ENCODE assay signal across 17 mouse cellular contexts in the genomic region with DNA sequence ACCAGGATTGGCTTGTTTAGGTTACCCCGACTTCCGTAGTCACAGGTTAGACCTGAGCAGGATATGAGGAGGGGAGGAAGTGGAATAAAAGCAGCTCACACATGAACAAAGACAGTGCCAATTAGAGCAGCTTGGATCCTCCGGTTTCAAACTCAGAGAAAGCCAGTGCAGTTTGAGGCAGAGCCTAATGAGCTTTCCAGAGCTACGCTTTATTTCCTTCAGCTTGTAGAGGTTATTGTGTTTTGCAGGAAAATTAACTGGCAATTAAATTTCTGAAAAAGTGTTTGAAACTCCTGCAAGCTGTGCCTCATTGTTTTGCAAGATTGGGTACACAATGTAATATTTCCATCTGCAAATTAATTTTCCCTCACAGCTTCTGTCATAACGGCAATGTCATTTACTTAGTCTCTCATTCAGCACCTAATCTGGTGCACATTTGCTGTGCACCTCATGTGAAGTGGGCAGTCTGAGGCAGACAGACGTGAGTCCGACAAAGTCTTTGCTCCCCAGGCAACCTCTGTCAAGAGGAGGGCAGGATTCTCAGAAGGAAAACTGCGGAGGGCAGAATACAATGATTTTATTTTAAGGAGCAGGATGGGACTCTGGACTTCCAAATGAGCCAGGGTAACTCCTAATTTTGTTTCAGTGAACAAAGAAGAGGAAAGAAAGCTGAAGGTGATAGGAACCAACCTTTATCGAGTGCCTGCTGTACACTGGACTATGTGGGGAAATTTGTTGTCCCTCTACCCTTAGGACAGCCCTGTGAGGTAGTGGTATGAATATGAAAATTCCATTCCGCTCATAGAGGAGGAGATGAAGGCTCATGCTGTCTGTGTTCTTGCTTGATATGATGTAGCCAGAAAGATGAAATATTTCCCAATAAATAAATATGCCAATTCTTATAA.
DNase-seq lines count a peak whose midpoint lies in the region; ATAC-seq and TF ChIP-seq lines count a peak whose summit lies in the region.
"Had no signal": no experiment of that assay in that cellular context is flagged by ENCODE, and none has a peak within 500 bp of the region (broad histone marks: within the 10 kb centered on the region; RNA-seq: fewer than 3 reads in every experiment).

No protein-coding gene starts in this region.

- 78% methylated on average over 10 of the region's 10 CpGs for WGBS in heart, embryonic 10.5 days
- WGBS in neural tube, embryonic 13.5 days, result 61% methylated on average over 10 of the region's 10 CpGs
- 49% methylated on average over 10 of the region's 10 CpGs for WGBS in hindbrain, postnatal 0 days

- no peak overlapping the region for H3K9ac ChIP-seq in neural tube, embryonic 13.5 days
- H3K9ac ChIP-seq in hindbrain, postnatal 0 days (replicated peaks; ENCODE audit: low read length), result no peak overlapping the region
- H3K9ac ChIP-seq: embryonic facial prominence, embryonic 13.5 days; limb, embryonic 13.5 days had no signal

- H3K27me3 ChIP-seq in heart, embryonic 10.5 days (ENCODE audit: insufficient read depth, poor library complexity, severe bottlenecking), result no peaks in the 10 kb centered on the region
- no peaks in the 10 kb centered on the region for H3K27me3 ChIP-seq in neural tube, embryonic 13.5 days
- no peaks in the 10 kb centered on the region for H3K27me3 ChIP-seq in hindbrain, postnatal 0 days (ENCODE audit: insufficient read depth, low read length)
- H3K27me3 ChIP-seq: embryonic facial prominence, embryonic 13.5 days; limb, embryonic 13.5 days had no signal

- intact Hi-C loops in heart, postnatal 10 days (cut with DNase I), result loop anchor here (5.0 kb wide), 1 partner anchor 69 kb away; no protein-coding TSS in a partner anchor

- H3K4me2 ChIP-seq in neural tube, embryonic 13.5 days, result no peak overlapping the region
- no peak overlapping the region for H3K4me2 ChIP-seq in hindbrain, postnatal 0 days (ENCODE audit: low read depth, low read length)
- H3K4me2 ChIP-seq: embryonic facial prominence, embryonic 13.5 days; limb, embryonic 13.5 days had no signal

- H3K27ac ChIP-seq in heart, embryonic 10.5 days, result no peak overlapping the region
- H3K27ac ChIP-seq in neural tube, embryonic 13.5 days (replicated peaks), result peak overlapping the region; percentile 4; the same call in 1 of the 2 replicates
- no peak overlapping the region for H3K27ac ChIP-seq in hindbrain, postnatal 0 days
- H3K27ac ChIP-seq: embryonic facial prominence, embryonic 13.5 days; limb, embryonic 13.5 days; macrophage had no signal

- no peak overlapping the region for H3K4me3 ChIP-seq in heart, embryonic 10.5 days
- no peak overlapping the region for H3K4me3 ChIP-seq in neural tube, embryonic 13.5 days
- no peak overlapping the region for H3K4me3 ChIP-seq in hindbrain, postnatal 0 days (ENCODE audit: low read length)
- H3K4me3 ChIP-seq: embryonic facial prominence, embryonic 13.5 days; limb, embryonic 13.5 days; myocyte had no signal

- no peak for ATAC-seq in neural tube, embryonic 13.5 days (ENCODE audit: low read depth)
- no peak for ATAC-seq in hindbrain, postnatal 0 days
- ATAC-seq: CD4-positive, CD25-positive, alpha-beta regulatory T cell, adult 4 months had no signal

- no peaks in the 10 kb centered on the region for H3K36me3 ChIP-seq in heart, embryonic 10.5 days
- no peaks in the 10 kb centered on the region for H3K36me3 ChIP-seq in neural tube, embryonic 13.5 days
- H3K36me3 ChIP-seq in hindbrain, postnatal 0 days (ENCODE audit: insufficient read depth, low read length), result no peaks in the 10 kb centered on the region
- H3K36me3 ChIP-seq: embryonic facial prominence, embryonic 13.5 days; limb, embryonic 13.5 days had no signal

- DNase-seq in heart, postnatal 10 days, result peak; percentile 8 to 14
- DNase-seq in heart, embryonic 10.5 days (ENCODE audit: low spot score), result no peak
- no peak for DNase-seq in neural tube, embryonic 10.5 days (ENCODE audit: extremely low spot score, low spot score)
- peak; percentile 45 for DNase-seq in hindbrain, postnatal 0 days (ENCODE audit: low spot score)
- peak; percentile 5 for DNase-seq in skeletal muscle tissue, adult 2 months (ENCODE audit: low read depth, low spot score)
- no peak for DNase-seq in right cerebral cortex, postnatal 4 days
- DNase-seq in kidney, adult 11 months, result no peak
- DNase-seq: cerebellum, postnatal 10 days; kidney, adult 2 months; lung, adult 18-20 months; right cerebral cortex, adult 18-20 months had no signal

- H3K9me3 ChIP-seq in heart, embryonic 10.5 days, result no peaks in the 10 kb centered on the region
- no peaks in the 10 kb centered on the region for H3K9me3 ChIP-seq in neural tube, embryonic 13.5 days
- H3K9me3 ChIP-seq in hindbrain, postnatal 0 days (ENCODE audit: low read length), result no peaks in the 10 kb centered on the region
- H3K9me3 ChIP-seq: embryonic facial prominence, embryonic 13.5 days; limb, embryonic 13.5 days had no signal

- 0 out of 2 replicates have a peak, but pooled peaks cover 2% of the 10 kb centered on the region for H3K4me1 ChIP-seq in heart, embryonic 10.5 days
- H3K4me1 ChIP-seq in neural tube, embryonic 13.5 days (replicated peaks), result peaks cover 25% of the 10 kb centered on the region
- no peaks in the 10 kb centered on the region for H3K4me1 ChIP-seq in hindbrain, postnatal 0 days (ENCODE audit: insufficient read depth, low read length)
- H3K4me1 ChIP-seq: embryonic facial prominence, embryonic 13.5 days; limb, embryonic 13.5 days had no signal

- no peak for TF ChIP-seq CTCF in hindbrain, postnatal 0 days (IDR thresholded peaks at IDR 0.05; ENCODE audit: low read depth)

Comparison
In these comparisons a context has a peak if more than half of its experiments do, and no peak if none do; other contexts are left out.
1. DNase-seq: peak in heart, postnatal 10 days (2 of 2), hindbrain, postnatal 0 days (single experiment) and skeletal muscle tissue, adult 2 months (single experiment); none in heart, embryonic 10.5 days (single experiment), neural tube, embryonic 10.5 days (single experiment), right cerebral cortex, postnatal 4 days (single experiment) and kidney, adult 11 months (single experiment).